Mouse (Mus musculus) thymus, adult 2 months (tissue): Measurements from ENCODE around the gene Slc12a4.

Experiments used
- CTCF ChIP-seq: fragments of 200-500 bp; IDR thresholded peaks from 2 replicates; pipeline ENCODE4 v1.5.1; 2012; ENCODE audit warnings: mild to moderate bottlenecking, control low read depth, low read length, moderate library complexity, borderline replicate concordance; ENCODE audit not compliant: control insufficient read depth, poor library complexity, insufficient read depth; ENCODE audit errors: extremely low read depth
- POLR2A ChIP-seq: fragments of 200-500 bp; IDR thresholded peaks from 2 replicates; pipeline ENCODE4 v1.6.1; 2012; ENCODE audit warnings: mild to moderate bottlenecking, low read length, control low read depth, moderate library complexity; ENCODE audit not compliant: control insufficient read depth, poor library complexity, insufficient read depth; ENCODE audit errors: extremely low read depth

DNA sequence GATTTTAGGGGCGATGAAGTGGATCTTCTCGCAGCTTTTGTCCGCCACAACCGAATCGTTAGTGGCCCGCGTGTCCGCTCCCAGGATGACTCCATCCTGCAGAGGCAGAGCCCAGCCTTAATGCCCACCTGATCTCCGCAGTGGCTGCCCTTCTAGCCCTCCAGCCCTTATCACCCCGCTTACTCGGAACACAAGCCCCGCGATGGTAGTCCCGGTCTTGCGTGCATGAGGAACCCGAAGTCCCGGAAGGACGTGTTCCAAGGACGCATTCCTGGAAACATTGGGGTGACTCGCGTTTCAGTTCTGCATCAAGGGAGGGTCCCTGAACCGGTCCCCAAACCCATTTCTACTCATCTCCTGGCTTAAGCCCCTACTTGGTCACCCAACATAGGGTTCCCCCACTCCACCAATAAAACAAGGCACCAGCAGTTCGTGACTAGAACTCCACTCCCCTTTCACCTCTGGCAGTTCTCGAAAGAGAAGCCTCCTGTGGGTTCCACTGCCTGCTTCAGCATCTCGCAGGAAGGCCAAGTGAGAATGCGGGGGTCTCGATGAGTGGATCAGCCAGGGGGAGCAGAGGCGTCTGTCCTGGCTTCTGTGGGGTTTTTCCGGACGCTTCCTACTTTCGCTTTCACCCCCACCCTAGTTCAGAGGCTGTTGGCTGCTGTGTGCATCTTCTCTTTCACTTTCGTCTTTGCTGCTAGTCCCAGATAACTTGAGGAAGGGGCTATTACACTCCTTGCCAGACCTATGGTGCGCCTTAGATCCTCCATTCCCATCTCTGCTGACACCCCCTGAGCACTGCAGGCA, 28.2 kb downstream of the Slc12a4 start:
- TF ChIP-seq CTCF (no peak), POLR2A (peak; percentile 24; the same call in 1 of the 2 replicates)
